11 mouse cellular contexts compared by ENCODE assay signal in the genomic region with DNA sequence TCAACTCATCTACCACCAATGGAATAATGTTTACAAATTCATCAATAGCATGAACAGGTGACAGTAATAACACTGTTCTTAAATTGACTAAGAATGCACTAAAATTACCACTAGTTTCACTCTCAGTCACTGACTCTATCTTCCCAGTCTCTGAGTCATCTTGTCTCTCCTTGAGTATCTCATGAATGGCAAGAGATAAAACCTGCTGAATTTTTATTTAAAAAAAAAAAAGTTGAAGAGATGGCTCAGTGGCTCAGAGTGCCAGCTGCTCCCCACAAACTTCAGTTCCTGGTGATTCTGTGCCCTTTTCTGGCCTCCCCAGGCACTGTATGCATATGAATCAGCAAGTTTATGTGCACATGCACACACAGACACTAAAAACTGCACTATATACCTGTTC.
"Had no signal": no experiment of that assay in that cellular context is flagged by ENCODE, and none has a peak within 500 bp of the region (broad histone marks: within the 10 kb centered on the region; RNA-seq: fewer than 3 reads in every experiment).

No protein-coding gene starts in this region.

- H3K36me3 ChIP-seq: stomach, embryonic 15.5 days had no signal

- H3K9me3 ChIP-seq: kidney, embryonic 15.5 days; limb, embryonic 13.5 days; midbrain, embryonic 10.5 days; neural tube, embryonic 12.5 days; stomach, embryonic 15.5 days had no signal

- H3K9ac ChIP-seq: kidney, embryonic 15.5 days; limb, embryonic 13.5 days; liver, embryonic 14.5 days; neural tube, embryonic 12.5 days; stomach, embryonic 15.5 days had no signal

- H3K4me2 ChIP-seq: kidney, embryonic 15.5 days; limb, embryonic 13.5 days; neural tube, embryonic 12.5 days; stomach, embryonic 15.5 days had no signal

- DNase-seq: kidney, postnatal 14 days; midbrain, embryonic 14.5 days; right cerebral cortex, postnatal 14 days; thymus, adult 2 months; thymus, postnatal 25 days had no signal

- H3K4me3 ChIP-seq: kidney, embryonic 15.5 days; limb, embryonic 13.5 days; midbrain, embryonic 10.5 days; neural tube, embryonic 12.5 days; stomach, embryonic 15.5 days had no signal

- H3K27me3 ChIP-seq: kidney, embryonic 15.5 days; limb, embryonic 13.5 days; neural tube, embryonic 12.5 days; stomach, embryonic 15.5 days had no signal

- H3K4me1 ChIP-seq: limb, embryonic 13.5 days; midbrain, embryonic 10.5 days; neural tube, embryonic 12.5 days; stomach, embryonic 15.5 days had no signal

- H3K27ac ChIP-seq: kidney, embryonic 15.5 days; limb, embryonic 13.5 days; liver, embryonic 14.5 days; midbrain, embryonic 10.5 days; neural tube, embryonic 12.5 days; stomach, embryonic 15.5 days had no signal
